Comparison of ENCODE assay signal across 21 mouse cellular contexts in the genomic region with DNA sequence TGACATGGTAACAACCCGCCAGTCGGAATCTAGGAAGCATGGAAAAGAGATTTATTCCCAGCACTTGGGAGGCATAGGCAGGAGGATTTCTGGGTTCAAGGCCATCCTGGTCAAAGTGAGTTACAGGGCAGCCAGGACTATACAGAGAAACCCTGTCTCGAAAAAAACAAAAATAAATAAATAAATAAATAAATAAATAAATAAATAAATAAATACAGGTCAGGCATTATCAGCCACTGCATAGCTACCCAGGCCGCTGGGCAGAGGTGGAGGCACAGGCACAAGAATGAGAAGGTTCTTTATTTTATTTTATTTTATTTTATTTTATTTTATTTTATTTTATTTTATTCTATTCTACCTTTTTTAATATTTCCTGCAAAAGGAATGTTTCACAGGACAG.
"Had no signal": no experiment of that assay in that cellular context is flagged by ENCODE, and none has a peak within 500 bp of the region (broad histone marks: within the 10 kb centered on the region; RNA-seq: fewer than 3 reads in every experiment).

No protein-coding gene starts in this region.

- ATAC-seq: liver, postnatal 0 days; lung, postnatal 0 days; midbrain, embryonic 13.5 days; midbrain, embryonic 16.5 days had no signal

- H3K9ac ChIP-seq: liver, embryonic 15.5 days; liver, postnatal 0 days; lung, embryonic 15.5 days; midbrain, embryonic 13.5 days had no signal

- H3K27ac ChIP-seq: liver, embryonic 15.5 days; lung, embryonic 15.5 days; macrophage; midbrain, embryonic 13.5 days had no signal

- H3K27me3 ChIP-seq: liver, embryonic 15.5 days; lung, embryonic 15.5 days; megakaryocyte, embryonic 14.5 days; midbrain, embryonic 13.5 days had no signal

- H3K4me1 ChIP-seq: liver, embryonic 15.5 days; lung, embryonic 15.5 days; megakaryocyte, embryonic 14.5 days; midbrain, embryonic 13.5 days had no signal

- H3K4me2 ChIP-seq: liver, embryonic 15.5 days; lung, embryonic 15.5 days; midbrain, embryonic 11.5 days; midbrain, embryonic 13.5 days had no signal

- H3K4me3 ChIP-seq: liver, embryonic 15.5 days; lung, embryonic 15.5 days; megakaryocyte, embryonic 14.5 days; midbrain, embryonic 13.5 days; myocyte had no signal

- H3K9me3 ChIP-seq: liver, embryonic 15.5 days; lung, embryonic 15.5 days; megakaryocyte, embryonic 14.5 days; midbrain, embryonic 13.5 days had no signal

- H3K36me3 ChIP-seq: liver, embryonic 15.5 days; lung, embryonic 15.5 days; midbrain, embryonic 13.5 days had no signal

- DNase-seq: liver, postnatal 0 days; lung, adult 2 months; lung, postnatal 14 days; lung, postnatal 36 days; retina, postnatal 1 day; right cerebral cortex, adult 18-20 months; right cerebral cortex, postnatal 25 days; right cerebral cortex, postnatal 4 days; spleen, adult 18-20 months; thymus, adult 18-20 months; thymus, postnatal 14 days; thymus, postnatal 36 days had no signal
